Mouse (Mus musculus) hindlimb bud, embryonic 11.5 days (tissue): Measurements from ENCODE around the gene Fcgrt.

Experiments
- DNase-seq: peaks from one replicate; pipeline ENCODE4 v3.0.0-alpha.2; 2012; ENCODE audit warnings: low read depth, low spot score; ENCODE audit errors: extremely low spot score

Fcgrt gene

GRCm38 (mm10) chr7:45088597-45088996 lies 15.1 kb downstream of the Fcgrt start:
- no peak for DNase-seq

- DNase-seq = no peak
Observed at GRCm38 (mm10) chr7:45086084-45086483, 17.6 kb downstream of the Fcgrt start.

GRCm38 (mm10) chr7:45083300-45083890 lies 20.3 kb downstream of the Fcgrt start:
- no peak for DNase-seq

GRCm38 (mm10) chr7:45082401-45083299 lies 21.0 kb downstream of the Fcgrt start:
- no peak for DNase-seq

- no peak for DNase-seq
Observed at GRCm38 (mm10) chr7:45081016-45081415, 22.6 kb downstream of the Fcgrt start.

GRCm38 (mm10) chr7:45079856-45080255 lies 23.8 kb downstream of the Fcgrt start:
- no peak for DNase-seq

- no peak for DNase-seq
Observed at GRCm38 (mm10) chr7:45078513-45078912, 25.1 kb downstream of the Fcgrt start.

GRCm38 (mm10) chr7:45077829-45078228 lies 25.8 kb downstream of the Fcgrt start:
- DNase-seq = no peak

- no peak for DNase-seq
Observed at GRCm38 (mm10) chr7:45077322-45077721, 26.3 kb downstream of the Fcgrt start.

- DNase-seq = no peak
Observed at GRCm38 (mm10) chr7:45076501-45076900, 27.1 kb downstream of the Fcgrt start.

GRCm38 (mm10) chr7:45075405-45075804 lies 28.2 kb downstream of the Fcgrt start:
- no peak for DNase-seq

- no peak for DNase-seq
Observed at GRCm38 (mm10) chr7:45073949-45074348, 29.7 kb downstream of the Fcgrt start.

- DNase-seq = no peak
Observed at GRCm38 (mm10) chr7:45073171-45073707, 30.4 kb downstream of the Fcgrt start.

GRCm38 (mm10) chr7:45072230-45072629 lies 31.4 kb downstream of the Fcgrt start:
- no peak for DNase-seq

- DNase-seq = no peak
Observed at GRCm38 (mm10) chr7:45069671-45070070, 34.0 kb downstream of the Fcgrt start.

GRCm38 (mm10) chr7:45068000-45068318 lies 35.7 kb downstream of the Fcgrt start:
- no peak for DNase-seq

GRCm38 (mm10) chr7:45067190-45067999 lies 36.3 kb downstream of the Fcgrt start:
- DNase-seq = no peak

GRCm38 (mm10) chr7:45062239-45062835 lies 41.3 kb downstream of the Fcgrt start, which contains the start of the genes Nosip and Prrg2:
Nosip (plus strand) TSS chr7:45062429.
Prrg2 (minus strand) TSS chr7:45062677.
- DNase-seq = peak; percentile 97

- no peak for DNase-seq
Observed at GRCm38 (mm10) chr7:45061532-45062075, 42.0 kb downstream of the Fcgrt start.

GRCm38 (mm10) chr7:45060632-45061122 lies 43.0 kb downstream of the Fcgrt start:
- no peak for DNase-seq
